Mouse (Mus musculus): ENCODE data around the gene Cryzl1. TPM values are rescaled to one million over a fixed set of nuclear protein-coding genes. Genes with fewer than 3 reads are reported as not detected.
"Not testable (repeated sequence)": the region's sequence is repeated elsewhere in the genome, so short reads cannot be mapped to it uniquely, and the experiment has no call there.

Gene Cryzl1
- total RNA-seq, 1 experiment from 2014 or later, result 103 TPM

- ATAC-seq (replicated peaks; ENCODE audit: insufficient number of reproducible peaks, low FRiP score, low TSS enrichment, poor library complexity, severe bottlenecking), result no peak
Measured at GRCm38 (mm10) chr16:91652191-91652590, 76.6 kb downstream of the Cryzl1 start.

- no peak for ATAC-seq (replicated peaks; ENCODE audit: insufficient number of reproducible peaks, low FRiP score, low TSS enrichment, poor library complexity, severe bottlenecking)
Measured at GRCm38 (mm10) chr16:91649781-91650180, 79.0 kb downstream of the Cryzl1 start.

- no peak for ATAC-seq (replicated peaks; ENCODE audit: insufficient number of reproducible peaks, low FRiP score, low TSS enrichment, poor library complexity, severe bottlenecking)
Measured at GRCm38 (mm10) chr16:91649246-91649645, 79.5 kb downstream of the Cryzl1 start.

DNA sequence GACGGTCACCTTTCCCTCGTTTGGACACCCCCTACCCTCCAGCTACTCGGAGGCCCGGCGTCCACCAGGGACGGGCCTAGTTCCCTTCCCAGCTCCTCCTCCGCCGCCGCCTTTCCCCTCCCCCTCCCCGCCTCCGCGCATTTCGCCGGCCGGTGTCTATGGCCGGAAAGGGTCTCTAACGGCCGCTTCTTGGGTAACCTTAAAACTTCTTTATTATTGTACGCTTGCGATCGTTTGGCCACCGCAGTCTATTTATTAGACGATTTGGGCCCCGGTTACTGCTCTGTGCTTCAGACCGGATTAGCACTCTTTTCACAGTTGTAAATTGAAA is 80.6 kb downstream of the Cryzl1 start:
- peak; percentile 34; the same call in 1 of the 2 replicates for ATAC-seq (replicated peaks; ENCODE audit: insufficient number of reproducible peaks, low FRiP score, low TSS enrichment, poor library complexity, severe bottlenecking)

GRCm38 (mm10) chr16:91647461-91648219 is 81.1 kb downstream of the Cryzl1 start, which contains the start of gene Son:
Son (plus strand) TSS chr16:91647506.
- ATAC-seq (replicated peaks; ENCODE audit: insufficient number of reproducible peaks, low FRiP score, low TSS enrichment, poor library complexity, severe bottlenecking), result peak; percentile 94

DNA sequence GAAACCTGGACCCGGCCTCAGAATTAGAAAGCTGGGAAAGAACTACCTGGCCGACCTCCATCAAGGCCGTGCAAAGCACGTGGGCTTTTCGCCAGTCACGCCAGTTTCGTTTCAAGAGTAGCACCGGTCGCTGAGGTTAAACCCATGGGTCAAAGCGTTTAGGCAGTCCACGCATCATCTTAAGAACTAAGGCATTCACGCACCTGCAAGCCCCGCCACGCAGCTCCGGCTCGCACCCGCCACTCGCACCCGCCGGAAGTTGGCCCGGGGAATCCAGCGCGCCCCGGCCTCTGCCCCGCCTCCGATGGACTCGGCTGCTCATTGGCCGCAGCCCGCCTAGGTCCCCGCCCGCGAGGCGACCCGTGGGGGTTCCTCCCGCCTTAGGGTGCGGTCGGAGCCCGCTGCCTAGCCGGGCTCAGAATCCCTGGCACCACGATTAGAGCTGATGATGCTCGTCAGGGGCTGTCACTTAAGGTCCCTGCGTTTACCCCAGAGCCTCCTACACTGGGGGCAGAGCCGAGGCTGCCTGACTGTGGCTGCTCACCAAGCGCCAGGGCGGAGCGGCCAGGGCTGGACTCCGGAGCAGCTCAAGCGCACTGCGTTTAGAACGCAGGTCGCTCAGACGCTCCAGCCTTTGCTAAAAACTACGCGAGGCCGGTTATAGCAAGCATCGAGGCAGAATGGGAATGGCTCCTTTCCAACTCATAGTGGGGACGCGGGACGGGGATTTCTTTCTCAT is 81.9 kb downstream of the Cryzl1 start, which contains the start of gene Gart:
TSS of gene Gart (minus strand) at position 272 of the 739 bp plus-strand sequence.
- ATAC-seq (replicated peaks; ENCODE audit: insufficient number of reproducible peaks, low FRiP score, low TSS enrichment, poor library complexity, severe bottlenecking), result peak; percentile 69

GRCm38 (mm10) chr16:91645995-91646602 is 82.7 kb downstream of the Cryzl1 start:
- no peak for ATAC-seq (replicated peaks; ENCODE audit: insufficient number of reproducible peaks, low FRiP score, low TSS enrichment, poor library complexity, severe bottlenecking)

DNA sequence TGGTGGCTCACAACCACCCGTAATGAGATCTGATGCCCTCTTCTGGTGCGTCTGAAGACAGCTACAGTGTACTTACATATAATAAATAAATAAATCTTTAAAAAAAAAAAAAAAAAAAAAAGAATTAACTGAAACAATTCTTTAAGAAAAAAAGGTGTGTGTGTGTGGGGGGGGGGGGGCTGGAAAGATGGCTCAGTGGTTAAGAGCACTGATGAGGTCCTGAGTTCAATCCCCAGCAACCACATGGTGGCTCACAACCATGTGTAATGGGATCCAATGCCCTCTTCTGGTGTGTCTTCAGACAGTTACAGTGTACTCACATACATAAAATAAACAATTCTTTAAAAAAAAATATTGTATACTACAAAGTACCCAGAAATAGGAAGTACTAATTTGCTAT is 83.4 kb downstream of the Cryzl1 start:
- not testable (repeated sequence) for ATAC-seq (replicated peaks; ENCODE audit: insufficient number of reproducible peaks, low FRiP score, low TSS enrichment, poor library complexity, severe bottlenecking)

- ATAC-seq (replicated peaks; ENCODE audit: insufficient number of reproducible peaks, low FRiP score, low TSS enrichment, poor library complexity, severe bottlenecking), result no peak
Measured at GRCm38 (mm10) chr16:91644901-91645300, 83.9 kb downstream of the Cryzl1 start.

DNA sequence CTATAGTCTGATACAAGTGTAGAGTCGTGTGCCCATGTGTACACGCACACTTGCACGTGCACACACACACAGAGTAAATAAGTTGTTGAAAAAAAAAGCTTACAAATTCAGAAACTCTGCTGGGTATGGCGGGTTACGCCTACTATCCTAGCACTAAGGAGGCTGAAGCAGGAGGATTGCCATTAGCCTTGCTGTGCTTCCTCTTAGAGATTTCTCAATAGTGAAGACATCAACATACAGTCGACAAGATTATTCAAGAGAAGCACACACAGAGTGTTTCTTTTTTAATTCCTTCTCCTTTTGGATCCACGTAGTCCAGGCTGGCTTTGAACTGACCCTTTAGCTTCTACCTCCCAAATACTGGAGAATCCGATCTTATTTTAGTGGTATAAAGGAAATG is 88.6 kb downstream of the Cryzl1 start:
- ATAC-seq (replicated peaks; ENCODE audit: insufficient number of reproducible peaks, low FRiP score, low TSS enrichment, poor library complexity, severe bottlenecking), result peak; percentile 55

- ATAC-seq (replicated peaks; ENCODE audit: insufficient number of reproducible peaks, low FRiP score, low TSS enrichment, poor library complexity, severe bottlenecking), result no peak
Measured at GRCm38 (mm10) chr16:91639636-91640035, 89.1 kb downstream of the Cryzl1 start.

Other genes starting within 250 kb of the Cryzl1 start
- gene Ifnar1, start 243.7 kb downstream of the Cryzl1 start, total RNA-seq (2017), result 91.0 to 131 TPM (median 108 TPM) in 3 replicates
- gene Ifngr2, start 181.9 kb downstream of the Cryzl1 start, total RNA-seq (2017), result 28.8 to 49.4 TPM (median 38.9 TPM) in 3 replicates
- 44.6 to 80.4 TPM (median 63.0 TPM) in 3 replicates for gene Tmem50b, start 131.2 kb downstream of the Cryzl1 start, total RNA-seq (2017)
- gene Dnajc28, start 109.9 kb downstream of the Cryzl1 start, total RNA-seq (2017), result 1.1 to 3.1 TPM (median 1.6 TPM) in 3 replicates
- 45.6 to 47.6 TPM (median 47.0 TPM) in 3 replicates for gene Gart, start 82.0 kb downstream of the Cryzl1 start, total RNA-seq (2017)
- 374 to 473 TPM (median 406 TPM) in 3 replicates for gene Son, start 81.5 kb downstream of the Cryzl1 start, total RNA-seq (2017)
- 44.3 to 63.9 TPM (median 50.9 TPM) in 3 replicates for gene Donson, start 40.2 kb downstream of the Cryzl1 start, total RNA-seq (2017)
- gene Itsn1, start 306 bp upstream of the Cryzl1 start, total RNA-seq (2017), result 17.6 to 27.7 TPM (median 24.7 TPM) in 3 replicates